8 mouse cellular contexts compared by ENCODE assay signal in the genomic region with DNA sequence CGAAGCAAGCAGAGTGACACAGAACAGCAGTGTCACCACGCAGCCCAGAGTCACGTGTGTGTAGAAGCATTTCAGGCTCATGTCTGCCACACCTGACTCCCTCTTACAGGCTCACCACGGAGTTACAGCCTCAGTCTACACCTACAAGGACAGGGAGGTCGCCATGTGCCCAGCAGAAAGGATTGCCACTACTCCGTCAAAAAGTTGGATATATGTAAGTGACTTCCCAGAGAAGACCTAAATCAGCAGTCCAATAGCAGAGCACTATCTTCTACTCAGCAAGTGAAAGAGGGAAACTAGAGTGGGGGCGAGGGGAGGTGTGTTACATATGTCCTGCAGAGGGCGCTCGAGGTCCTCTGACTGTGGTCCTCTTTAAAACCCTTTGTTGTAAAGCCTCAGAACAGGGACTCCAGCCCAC. TPM values are rescaled to one million over a fixed set of nuclear protein-coding genes. Genes with fewer than 3 reads are reported as not detected.
A peak's percentile ranks its signal among the peaks of the same experiment; 100 is the strongest.
DNase-seq lines count a peak whose midpoint lies in the region; ATAC-seq lines count a peak whose summit lies in the region.

No protein-coding gene starts in this region.

- H3K9me3 ChIP-seq in heart, embryonic 11.5 days (replicated peaks; ENCODE audit: control insufficient read depth, low read length): no peaks in the 10 kb centered on the region
- H3K9me3 ChIP-seq in limb, embryonic 10.5 days (replicated peaks): no peaks in the 10 kb centered on the region

- intact Hi-C loops in left cerebral cortex, postnatal 14 days (cut with DNase I): loop anchor here (10.0 kb wide), 1 partner anchor 159 kb away; no protein-coding TSS in a partner anchor

- ATAC-seq in heart, embryonic 11.5 days (replicated peaks; ENCODE audit: insufficient number of reproducible peaks, low FRiP score, low TSS enrichment): no peak
- ATAC-seq in neutrophil, adult 5-6 weeks (ENCODE audit: extremely low read depth, insufficient number of reproducible peaks, low FRiP score, poor library complexity, severe bottlenecking): peak; percentile 48; the same call in 1 of the 2 replicates

- H3K4me1 ChIP-seq in heart, embryonic 11.5 days (ENCODE audit: control insufficient read depth, insufficient read depth, low read length): peaks cover 8% of the 10 kb centered on the region
- peaks cover 37% of the 10 kb centered on the region for H3K4me1 ChIP-seq in limb, embryonic 10.5 days

- no peak overlapping the region for H3K9ac ChIP-seq in heart, embryonic 11.5 days (ENCODE audit: low read depth, low read length)

- 17% methylated on average over 9 of the region's 9 CpGs for WGBS in heart, embryonic 11.5 days (ENCODE audit: insufficient replicate concordance)
- WGBS in limb, embryonic 10.5 days: 20% methylated on average over 9 of the region's 9 CpGs

- no peaks in the 10 kb centered on the region for H3K36me3 ChIP-seq in heart, embryonic 11.5 days (ENCODE audit: control insufficient read depth, insufficient read depth, low read length)
- peaks cover under 1% of the 10 kb centered on the region; the same call in 1 of the 2 replicates for H3K36me3 ChIP-seq in limb, embryonic 10.5 days

- no peak overlapping the region for H3K27ac ChIP-seq in heart, embryonic 11.5 days (ENCODE audit: low read depth, low read length)
- H3K27ac ChIP-seq in limb, embryonic 10.5 days: peak overlapping the region; percentile 81; the same call in 1 of the 2 replicates

- no peak overlapping the region for H3K4me3 ChIP-seq in heart, embryonic 11.5 days (ENCODE audit: low read depth, low read length)
- H3K4me3 ChIP-seq in limb, embryonic 10.5 days: no peak overlapping the region; the same call in 1 of the 2 replicates

- DNase-seq in left cerebral cortex, postnatal 14 days (ENCODE audit: low spot score in 2 of 2): peak; percentile 49
- no peak for DNase-seq in left cerebral cortex, adult 11 months (ENCODE audit: low spot score)
- peak; percentile 81 for DNase-seq in MEL-GATA-1-ER (ENCODE audit: extremely low read depth, low read depth)
- DNase-seq in cerebellum, adult 18-20 months: peak; percentile 32 to 47
- peak; percentile 87 for DNase-seq in limb, embryonic 10.5 days (ENCODE audit: low spot score)
- no peak for DNase-seq in ovary, postnatal 14 days (ENCODE audit: low spot score)

- H3K4me2 ChIP-seq in heart, embryonic 11.5 days: peak overlapping the region; percentile 42; the same call in 1 of the 2 replicates

- no peaks in the 10 kb centered on the region; the same call in 1 of the 2 replicates for H3K27me3 ChIP-seq in heart, embryonic 11.5 days (ENCODE audit: control insufficient read depth, insufficient read depth, low read length)
- no peaks in the 10 kb centered on the region for H3K27me3 ChIP-seq in limb, embryonic 10.5 days (ENCODE audit: low read depth, poor library complexity, severe bottlenecking)

RNA-seq across cellular contexts. Expression of a gene that starts 2.0 kb away (rescaled TPM):
- 10 to 100 TPM; 52.9 to 54.3 TPM for total RNA-seq in left cerebral cortex, postnatal 14 days (2021)
- 124 and 128 TPM in 2 replicates for polyA plus RNA-seq in heart, embryonic 11.5 days (2014; fragmentation: Nextera tagmentation; extraction: Ambion mirVana)
- polyA plus RNA-seq in limb, embryonic 10.5 days (2016; fragmentation: Nextera tagmentation; extraction: Ambion mirVana): 178 and 190 TPM in 2 replicates
- total RNA-seq in neutrophil, adult 5-6 weeks (2017): 22.5 and 29.2 TPM in 2 replicates

RNA-seq across cellular contexts. Expression of a gene that starts 28.3 kb away (rescaled TPM):
- 1 to 10 TPM; 2.5 to 3.2 TPM for total RNA-seq in left cerebral cortex, postnatal 14 days (2021)
- 50.3 and 56.9 TPM in 2 replicates for polyA plus RNA-seq in heart, embryonic 11.5 days (2014; fragmentation: Nextera tagmentation; extraction: Ambion mirVana)
- polyA plus RNA-seq in limb, embryonic 10.5 days (2016; fragmentation: Nextera tagmentation; extraction: Ambion mirVana): 615 and 856 TPM in 2 replicates
- not detected in 2 replicates for total RNA-seq in neutrophil, adult 5-6 weeks (2017)

RNA-seq across cellular contexts. Expression of a gene that starts 37.6 kb away (rescaled TPM):
- total RNA-seq in left cerebral cortex, postnatal 14 days (2021): 10 to 100 TPM; 23.9 to 24.4 TPM
- polyA plus RNA-seq in heart, embryonic 11.5 days (2014; fragmentation: Nextera tagmentation; extraction: Ambion mirVana): 19.0 and 25.6 TPM in 2 replicates
- 2.7 and 2.9 TPM in 2 replicates for polyA plus RNA-seq in limb, embryonic 10.5 days (2016; fragmentation: Nextera tagmentation; extraction: Ambion mirVana)
- 1.4 and 2.3 TPM in 2 replicates for total RNA-seq in neutrophil, adult 5-6 weeks (2017)

Comparison
In these comparisons a context has a peak if more than half of its experiments do, and no peak if none do; other contexts are left out.
1. DNase-seq: peak in left cerebral cortex, postnatal 14 days (2 of 2), MEL-GATA-1-ER (single experiment), cerebellum, adult 18-20 months (2 of 2) and limb, embryonic 10.5 days (single experiment); none in left cerebral cortex, adult 11 months (single experiment) and ovary, postnatal 14 days (single experiment).